Mouse (Mus musculus): ENCODE measurements around the gene Cttnbp2. TPM values are rescaled to one million over a fixed set of nuclear protein-coding genes. Genes with fewer than 3 reads are reported as not detected.
"Not testable (repeated sequence)": the region's sequence is repeated elsewhere in the genome, so short reads cannot be mapped to it uniquely, and the experiment has no call there.

The Cttnbp2 gene
- total RNA-seq, 4 experiments from 2014 or later, result 1.1 to 3.4 (median 1.8) TPM

- DNase-seq (ENCODE audit: low spot score), result no peak
Measured at GRCm38 (mm10) chr6:18420660-18421059, 94.0 kb downstream of the Cttnbp2 start.

DNA sequence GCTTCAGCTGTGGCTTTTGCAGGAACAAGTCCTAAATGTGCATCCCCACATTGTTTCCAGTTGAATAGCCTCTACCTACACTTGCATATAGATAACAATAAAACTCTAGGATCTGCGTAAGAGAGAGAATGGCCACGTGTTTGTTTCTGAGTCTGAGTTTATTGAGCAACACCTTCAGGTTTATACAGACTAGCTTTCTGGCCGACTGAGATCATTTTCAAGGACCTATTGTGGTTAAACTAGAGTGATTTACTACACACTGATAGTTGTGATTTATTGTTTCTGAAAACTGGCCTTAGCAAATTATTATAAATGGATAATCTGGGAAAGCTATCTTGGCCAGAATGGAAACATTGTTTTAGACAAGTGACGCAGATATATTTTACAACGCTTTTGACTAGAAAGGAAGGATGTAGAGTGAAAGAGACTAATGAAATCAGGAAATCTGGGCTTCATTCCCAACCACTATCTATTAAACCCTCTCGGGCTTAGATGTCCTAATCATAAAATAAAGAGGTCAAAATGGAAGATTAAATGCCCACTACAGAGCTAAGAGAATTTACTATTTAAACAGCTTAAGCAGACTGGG is 96.7 kb downstream of the Cttnbp2 start:
- no peak for DNase-seq (ENCODE audit: low spot score)

DNA sequence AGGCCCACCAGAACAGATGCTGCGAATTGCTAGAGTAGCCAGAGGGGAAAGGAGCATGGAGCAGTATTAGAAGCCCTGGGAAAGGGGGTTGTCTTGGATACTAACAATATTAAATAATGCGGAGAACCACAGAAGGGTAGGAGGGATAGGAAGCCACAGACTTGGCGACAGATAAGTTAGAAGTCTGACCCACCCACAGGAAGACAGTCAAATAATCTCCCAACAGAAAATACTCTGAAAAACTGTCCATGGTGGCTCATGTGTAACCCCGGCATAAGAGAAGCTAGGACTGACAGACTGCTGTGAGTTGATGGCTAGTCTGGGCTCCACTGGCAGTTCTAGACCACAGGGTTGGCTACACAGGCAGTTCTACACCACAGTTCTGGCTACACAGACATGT is 98.7 kb downstream of the Cttnbp2 start:
- DNase-seq (ENCODE audit: low spot score), result no peak

- DNase-seq (ENCODE audit: low spot score), result no peak
Measured at GRCm38 (mm10) chr6:18411505-18412225, 103.0 kb downstream of the Cttnbp2 start.

GRCm38 (mm10) chr6:18408445-18408844 is 106.2 kb downstream of the Cttnbp2 start:
- DNase-seq (ENCODE audit: low spot score), result no peak

DNA sequence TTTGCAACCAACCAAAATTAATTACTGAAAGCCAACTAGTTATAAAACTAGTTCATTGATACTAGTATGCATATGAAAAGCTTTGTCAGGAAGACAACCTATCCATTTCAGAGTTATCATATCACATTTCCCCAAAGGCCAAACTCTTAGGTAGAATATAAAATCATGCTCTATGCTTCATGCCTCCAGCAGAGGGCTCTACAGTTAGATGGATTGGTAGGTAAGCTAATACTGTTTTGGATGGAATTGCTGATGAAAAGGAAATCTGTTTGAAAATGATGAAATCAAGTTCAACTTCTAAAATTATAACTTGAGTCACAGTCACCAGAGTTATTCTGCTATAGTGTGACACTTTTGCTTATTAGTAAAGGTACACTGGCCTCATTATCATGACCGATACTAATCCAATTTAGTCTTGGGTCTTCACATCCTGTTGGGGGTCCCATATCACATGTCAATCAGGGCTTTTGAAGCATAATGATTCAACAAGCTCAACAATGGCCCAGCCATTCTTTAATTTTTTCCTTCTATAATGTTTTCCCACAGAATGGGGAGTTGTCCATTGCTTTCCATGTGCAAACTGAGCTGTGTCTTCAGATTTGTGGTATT is 113.5 kb downstream of the Cttnbp2 start:
- DNase-seq (ENCODE audit: low spot score), result no peak

DNA sequence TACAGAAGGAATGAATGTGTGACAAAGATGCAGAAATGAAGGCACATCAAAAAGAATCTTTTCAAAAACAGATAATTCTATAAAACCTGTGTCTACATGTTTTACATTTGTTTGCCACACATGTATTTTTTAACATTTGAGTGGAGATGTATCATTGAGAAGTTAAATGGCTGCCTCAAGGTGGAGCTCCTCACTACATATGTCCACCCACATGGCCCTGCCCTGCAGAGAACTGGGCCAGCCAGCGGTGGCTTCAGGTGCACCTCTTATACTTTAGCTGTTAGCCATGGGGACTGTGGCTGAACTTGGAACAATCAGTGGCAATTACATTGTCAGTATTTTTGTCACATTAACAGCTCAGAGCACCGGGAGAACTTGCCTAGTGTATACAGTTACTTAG is 133.3 kb downstream of the Cttnbp2 start:
- no peak for DNase-seq (ENCODE audit: low spot score)

DNA sequence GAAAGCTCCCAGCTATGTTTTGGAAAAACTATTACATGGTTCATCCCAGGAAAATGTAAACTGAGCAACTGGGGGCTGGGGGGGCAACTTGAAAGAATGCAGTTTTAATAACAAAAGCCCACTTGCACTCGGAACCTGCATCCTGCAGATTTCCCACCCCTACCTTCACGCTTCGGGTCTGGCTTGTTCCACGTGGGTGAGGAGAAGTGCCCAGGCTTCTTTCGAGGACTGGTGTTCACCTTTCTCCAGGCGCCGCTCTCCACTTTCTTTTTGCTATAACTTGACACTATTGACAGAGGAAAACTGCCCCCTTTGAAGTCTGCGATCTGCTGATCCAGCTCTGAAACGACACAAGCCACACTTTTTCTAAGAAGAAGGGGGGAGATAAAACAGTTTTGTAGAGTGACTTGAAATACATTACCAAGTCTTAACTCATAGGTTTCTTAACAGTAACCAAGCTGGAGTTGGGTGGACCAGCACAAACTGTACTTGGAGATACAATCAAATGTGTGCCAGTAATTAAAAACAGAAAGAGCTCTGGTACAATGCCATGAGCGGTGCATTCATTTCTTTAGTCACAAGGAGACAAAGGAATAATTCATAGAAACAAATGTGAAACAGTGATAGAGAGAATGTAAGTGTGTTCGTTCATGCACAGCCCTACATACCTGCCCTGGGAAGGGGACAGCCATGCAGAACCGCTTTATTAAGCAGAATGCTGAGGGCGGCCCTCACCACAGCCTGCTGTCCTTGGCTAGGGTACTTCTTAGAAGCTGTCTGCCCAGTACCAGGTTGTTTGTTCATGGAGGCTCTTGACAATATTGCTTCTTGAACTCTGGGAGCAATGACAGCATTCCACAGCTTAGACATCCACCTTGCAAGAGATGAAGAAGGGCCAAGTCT is 134.1 kb downstream of the Cttnbp2 start:
- no peak for DNase-seq (ENCODE audit: low spot score)

DNA sequence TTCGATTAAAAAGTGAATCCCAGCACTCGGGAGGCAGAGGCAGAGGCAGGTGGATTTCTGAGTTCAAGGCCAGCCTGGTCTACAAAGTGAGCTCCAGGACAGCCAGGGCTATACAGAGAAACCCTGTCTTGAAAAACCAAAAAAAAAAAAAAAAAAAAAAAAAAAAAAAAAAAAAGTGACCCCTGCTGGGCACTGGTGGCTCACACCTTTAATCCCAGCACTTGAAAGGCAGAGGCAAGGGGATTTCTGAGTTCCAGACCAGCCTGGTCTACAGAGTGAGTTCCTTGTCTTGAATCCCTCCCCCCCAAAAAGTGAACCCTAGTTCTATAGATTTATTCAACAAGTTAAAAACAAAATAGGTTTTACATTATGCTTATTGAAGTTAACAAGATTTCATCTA is 136.9 kb downstream of the Cttnbp2 start:
- DNase-seq (ENCODE audit: low spot score), result not testable (repeated sequence)

DNA sequence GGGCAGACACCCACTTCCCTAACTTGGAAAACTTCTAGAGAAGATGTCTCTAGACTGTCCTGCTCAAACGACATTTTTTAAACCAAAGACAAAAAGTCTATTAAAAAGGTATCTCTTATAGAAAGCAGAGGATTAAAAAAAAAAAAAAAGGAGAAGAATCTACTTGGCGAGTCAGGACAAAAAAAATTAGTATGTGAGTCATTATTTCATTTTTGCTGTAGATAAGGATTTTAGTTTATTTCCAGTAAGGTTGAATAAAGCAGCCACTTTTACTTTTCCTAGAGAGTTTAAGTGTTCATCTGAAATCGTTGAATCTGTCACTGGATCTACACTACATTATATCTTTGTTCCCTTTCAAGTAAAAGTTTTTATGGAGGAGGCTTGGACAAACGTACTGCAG is 139.9 kb downstream of the Cttnbp2 start:
- no peak for DNase-seq (ENCODE audit: low spot score)

- DNase-seq (ENCODE audit: low spot score), result no peak
Measured at GRCm38 (mm10) chr6:18373652-18374051, 141.0 kb downstream of the Cttnbp2 start.

DNA sequence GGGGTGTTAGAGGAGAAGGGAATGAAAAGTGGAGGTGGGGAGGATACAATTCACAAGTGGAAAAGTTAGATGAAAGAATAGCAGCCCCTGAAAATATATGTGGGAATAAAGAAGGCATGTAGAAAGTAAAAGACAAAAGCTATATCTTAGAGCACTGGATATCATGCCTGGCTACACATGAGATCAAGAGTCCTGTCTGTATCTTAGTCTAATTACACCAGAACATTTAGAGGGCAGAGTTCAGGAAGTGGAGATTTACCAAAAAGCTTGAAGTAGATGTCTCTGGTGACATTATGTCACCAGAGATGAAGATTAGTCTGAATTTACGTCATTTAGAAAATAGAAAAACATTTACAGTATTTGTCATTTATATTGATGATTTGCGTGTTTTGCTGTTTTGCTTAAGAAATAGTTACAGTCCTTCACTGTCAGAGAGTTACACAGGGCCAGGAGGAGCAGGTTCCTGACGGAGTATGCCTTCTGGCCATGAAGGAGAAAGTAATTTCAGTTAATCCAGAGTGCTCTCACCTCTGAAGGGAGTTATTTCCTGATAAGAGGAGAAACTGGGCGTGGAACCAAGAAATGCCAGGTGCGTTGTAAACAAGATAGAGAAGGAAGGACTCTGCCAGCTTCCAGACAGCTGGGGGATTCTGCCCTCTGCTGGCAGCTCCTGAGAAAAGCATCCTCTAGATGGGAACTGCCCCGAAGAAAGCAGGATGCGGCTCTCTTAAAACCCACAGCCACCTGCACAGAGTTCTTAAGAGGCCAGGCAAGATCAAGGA is 142.0 kb downstream of the Cttnbp2 start:
- peak; percentile 8 for DNase-seq (ENCODE audit: low spot score)

DNA sequence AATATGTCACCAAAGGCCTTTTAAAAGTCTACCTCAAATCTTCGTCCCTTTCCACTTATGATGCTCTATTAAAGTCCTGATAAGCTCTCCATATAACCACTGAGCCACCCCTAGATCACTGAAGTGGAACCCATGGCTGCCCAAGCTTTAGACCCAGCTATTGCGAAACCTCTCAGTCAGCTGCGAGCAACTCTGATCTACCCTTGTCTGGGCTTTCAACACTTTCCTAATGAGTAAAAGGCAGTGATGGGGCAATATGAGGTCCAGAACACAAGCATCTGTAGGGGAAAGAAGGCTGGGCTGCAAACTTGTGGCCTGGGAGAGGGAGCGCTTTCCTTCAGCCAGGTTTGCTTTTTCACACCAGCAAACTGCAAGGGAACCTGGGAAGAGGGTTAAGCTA is 144.9 kb downstream of the Cttnbp2 start:
- DNase-seq (ENCODE audit: low spot score), result no peak

GRCm38 (mm10) chr6:18369054-18369453 is 145.6 kb downstream of the Cttnbp2 start:
- DNase-seq (ENCODE audit: low spot score), result no peak

DNA sequence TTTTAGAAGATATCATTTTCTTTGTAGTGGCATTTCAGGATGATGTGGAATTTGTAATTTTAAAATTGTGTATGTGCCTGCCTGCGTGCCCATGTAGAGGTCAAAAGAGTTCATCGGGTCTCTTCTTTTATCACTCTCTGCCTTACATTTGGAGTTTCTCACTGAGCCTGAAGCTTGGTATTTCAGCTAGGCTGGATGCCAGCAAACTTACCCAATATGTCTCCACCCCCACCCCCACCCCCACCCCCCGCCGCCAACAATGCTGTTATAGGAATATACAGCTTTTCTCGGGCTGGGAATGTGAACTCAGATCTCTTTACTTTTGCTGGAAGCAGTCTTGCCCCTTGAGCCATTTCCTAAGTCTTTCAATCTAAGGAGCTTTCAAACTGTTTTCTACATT is 152.4 kb downstream of the Cttnbp2 start:
- no peak for DNase-seq (ENCODE audit: low spot score)

- DNase-seq (ENCODE audit: low spot score), result no peak
Measured at GRCm38 (mm10) chr6:18360955-18361354, 153.7 kb downstream of the Cttnbp2 start.

DNA sequence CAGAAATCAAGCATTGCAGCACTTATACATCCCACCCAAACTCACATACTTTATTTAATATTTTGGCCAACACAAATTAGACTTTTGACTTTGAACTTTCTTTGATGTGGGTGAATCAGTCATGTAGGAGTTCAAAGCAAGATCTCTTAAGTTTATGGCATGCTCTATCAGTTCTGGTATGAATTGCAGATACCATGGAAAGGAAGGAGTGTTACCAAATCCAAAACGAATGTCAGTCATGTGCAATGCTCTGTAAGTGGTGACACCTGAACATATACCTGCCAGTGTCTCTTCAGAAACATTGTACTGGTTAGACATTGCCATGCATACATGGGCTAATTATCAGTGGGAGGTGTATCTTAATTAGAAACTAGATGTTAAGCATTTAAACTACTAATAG is 154.5 kb downstream of the Cttnbp2 start:
- no peak for DNase-seq (ENCODE audit: low spot score)

DNA sequence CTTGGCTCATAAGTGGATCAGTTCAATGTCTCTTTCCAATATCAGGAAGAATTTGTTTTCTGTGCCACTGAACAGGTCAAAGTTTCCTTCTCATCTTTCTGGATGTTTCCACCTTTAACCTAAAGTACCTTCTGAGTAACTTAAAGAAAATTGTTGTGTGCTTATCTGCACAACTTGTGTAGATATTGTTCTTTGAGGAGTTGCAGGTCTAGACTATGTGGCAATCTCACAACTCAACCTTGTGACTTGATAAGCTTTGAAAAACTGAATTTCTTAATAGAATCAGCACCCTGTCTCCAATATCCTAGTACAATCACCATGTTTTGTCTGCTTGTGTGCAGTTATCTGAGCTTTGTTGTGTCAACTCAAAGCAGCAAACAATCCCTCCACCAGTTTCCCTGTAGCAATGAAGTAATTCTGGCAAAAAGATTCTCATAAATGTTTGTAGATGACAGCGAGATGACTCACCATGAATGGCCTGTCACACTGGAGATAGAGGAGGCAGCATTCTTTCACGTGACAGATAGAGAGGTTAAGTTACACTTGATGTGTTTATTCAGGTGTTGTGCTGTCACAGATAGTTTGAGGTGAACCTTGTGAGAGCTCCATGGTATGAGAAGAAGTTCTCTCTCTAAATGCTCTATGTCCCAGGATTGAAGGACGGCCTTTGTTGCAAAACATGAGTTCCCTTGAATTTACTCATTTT is 165.3 kb downstream of the Cttnbp2 start:
- no peak for DNase-seq (ENCODE audit: low spot score)

DNA sequence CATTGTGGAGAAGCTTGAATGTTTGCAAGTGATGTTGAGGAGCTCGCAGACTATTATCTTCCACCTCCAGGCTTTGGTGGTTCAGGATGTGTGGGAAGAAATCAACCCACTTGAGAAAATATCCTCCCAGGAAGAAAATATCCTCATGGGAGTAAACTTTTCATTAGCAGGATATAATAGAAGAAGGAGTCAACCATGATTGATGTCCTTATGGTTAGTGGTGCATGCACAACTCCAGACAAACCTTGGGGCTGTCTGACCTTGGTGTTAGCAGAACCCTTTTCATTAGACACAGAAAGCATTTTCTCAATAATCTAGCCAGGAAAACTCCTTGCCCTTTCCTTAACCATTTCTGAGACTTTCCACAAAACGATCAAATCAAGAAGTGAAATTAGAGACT is 170.4 kb downstream of the Cttnbp2 start:
- DNase-seq (ENCODE audit: low spot score), result no peak

- no peak for DNase-seq (ENCODE audit: low spot score)
Measured at GRCm38 (mm10) chr6:18338307-18338706, 176.3 kb downstream of the Cttnbp2 start.

GRCm38 (mm10) chr6:18335393-18335792 is 179.2 kb downstream of the Cttnbp2 start:
- no peak for DNase-seq (ENCODE audit: low spot score)
